In the genomic region with DNA sequence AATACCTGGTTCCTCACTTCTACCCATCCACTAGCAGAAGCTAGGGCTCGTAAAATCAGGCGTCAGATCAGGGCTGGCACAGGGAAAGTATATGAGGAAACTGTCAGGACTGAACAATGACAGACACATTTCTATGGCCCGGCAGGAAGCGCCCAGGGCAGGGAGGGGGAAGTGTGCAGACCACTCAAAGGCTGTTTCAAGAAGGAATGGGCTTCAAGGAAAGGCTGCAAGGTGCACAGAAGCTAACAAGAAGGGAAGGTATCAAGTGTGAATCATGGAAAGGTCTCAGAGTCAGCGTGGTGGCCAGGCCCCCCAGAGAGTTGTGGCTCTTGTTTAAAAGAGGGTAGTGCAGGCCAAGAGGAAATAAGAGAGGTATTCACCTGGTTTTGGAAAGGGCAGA, we compare ENCODE assay signal across 8 mouse cellular contexts. TPM values are rescaled to one million over a fixed set of nuclear protein-coding genes. Genes with fewer than 3 reads are reported as not detected.
A peak's percentile ranks its signal among the peaks of the same experiment; 100 is the strongest.
DNase-seq lines count a peak whose midpoint lies in the region; ATAC-seq and TF ChIP-seq lines count a peak whose summit lies in the region.

No protein-coding gene starts in this region.

- H3K27me3 ChIP-seq in liver, adult 2 months (ENCODE audit: control insufficient read depth, insufficient read depth, low read length) = no peaks in the 10 kb centered on the region
- no peaks in the 10 kb centered on the region for H3K27me3 ChIP-seq in forebrain, embryonic 13.5 days
- H3K27me3 ChIP-seq in liver, embryonic 12.5 days (replicated peaks) = 0 out of 2 replicates have a peak, but pooled peaks cover 3% of the 10 kb centered on the region
- no peaks in the 10 kb centered on the region for H3K27me3 ChIP-seq in neural tube, embryonic 13.5 days

- no peak for DNase-seq in liver, adult 2 months (ENCODE audit: extremely low read depth, low read depth, low spot score)
- no peak for DNase-seq in liver
- no peak for DNase-seq in ovary, postnatal 10 days (ENCODE audit: low spot score)
- DNase-seq in spleen, postnatal 4 days (ENCODE audit: low spot score in 2 of 2) = no peak
- DNase-seq in cerebellum, adult 8-10 months = no peak

- no peak for ATAC-seq in forebrain, embryonic 13.5 days
- no peak for ATAC-seq in liver, embryonic 12.5 days
- no peak for ATAC-seq in neural tube, embryonic 13.5 days (ENCODE audit: low read depth)

- TF ChIP-seq POLR2A in liver, adult 2 months (IDR thresholded peaks at IDR 0.05; ENCODE audit: extremely low read depth, insufficient read depth, low read length) = no peak

- no peaks in the 10 kb centered on the region for H3K36me3 ChIP-seq in liver, adult 2 months (ENCODE audit: control insufficient read depth, insufficient read depth, low read length)
- no peaks in the 10 kb centered on the region for H3K36me3 ChIP-seq in forebrain, embryonic 13.5 days (ENCODE audit: poor library complexity, severe bottlenecking)
- 0 out of 2 replicates have a peak, but pooled peaks cover 4% of the 10 kb centered on the region for H3K36me3 ChIP-seq in liver, embryonic 12.5 days
- H3K36me3 ChIP-seq in neural tube, embryonic 13.5 days = no peaks in the 10 kb centered on the region

- TF ChIP-seq CTCF in liver, adult 2 months (IDR thresholded peaks at IDR 0.05; ENCODE audit: low read depth, low read length) = no peak

- H3K27ac ChIP-seq in liver, adult 2 months (replicated peaks; ENCODE audit: insufficient read depth, low read depth, low read length) = peak overlapping the region; percentile 28
- H3K27ac ChIP-seq in forebrain, embryonic 13.5 days = no peak overlapping the region
- H3K27ac ChIP-seq in liver, embryonic 12.5 days = peak overlapping the region; percentile 84
- peak overlapping the region; percentile 96 for H3K27ac ChIP-seq in neural tube, embryonic 13.5 days (replicated peaks)

- H3K79me2 ChIP-seq in liver, adult 2 months (ENCODE audit: control insufficient read depth, insufficient read depth, low read length) = peaks cover 23% of the 10 kb centered on the region

- H3K4me2 ChIP-seq in forebrain, embryonic 13.5 days = peak overlapping the region; percentile 79
- peak overlapping the region; percentile 100 for H3K4me2 ChIP-seq in liver, embryonic 12.5 days
- H3K4me2 ChIP-seq in neural tube, embryonic 13.5 days = peak overlapping the region; percentile 88

- peak overlapping the region; percentile 78 for H3K9ac ChIP-seq in liver, adult 2 months (ENCODE audit: low read depth, low read length)
- peak overlapping the region; percentile 100 for H3K9ac ChIP-seq in forebrain, embryonic 13.5 days
- peak overlapping the region; percentile 98 for H3K9ac ChIP-seq in liver, embryonic 12.5 days
- H3K9ac ChIP-seq in neural tube, embryonic 13.5 days = peak overlapping the region; percentile 100

- H3K4me3 ChIP-seq in liver, adult 2 months (ENCODE audit: insufficient read depth, low read depth, low read length) = no peak overlapping the region; the same call in 1 of the 2 replicates
- H3K4me3 ChIP-seq in forebrain, embryonic 13.5 days = peak overlapping the region; percentile 100
- H3K4me3 ChIP-seq in liver, embryonic 12.5 days = peak overlapping the region; percentile 99
- H3K4me3 ChIP-seq in neural tube, embryonic 13.5 days = peak overlapping the region; percentile 100

- no peaks in the 10 kb centered on the region for H3K9me3 ChIP-seq in forebrain, embryonic 13.5 days (replicated peaks)
- no peaks in the 10 kb centered on the region for H3K9me3 ChIP-seq in liver, embryonic 12.5 days (replicated peaks)
- no peaks in the 10 kb centered on the region for H3K9me3 ChIP-seq in neural tube, embryonic 13.5 days

- peaks cover 11% of the 10 kb centered on the region for H3K4me1 ChIP-seq in liver, adult 2 months (ENCODE audit: control insufficient read depth, insufficient read depth, low read length)
- H3K4me1 ChIP-seq in forebrain, embryonic 13.5 days = peaks cover 50% of the 10 kb centered on the region
- H3K4me1 ChIP-seq in liver, embryonic 12.5 days = peaks cover 77% of the 10 kb centered on the region
- peaks cover 64% of the 10 kb centered on the region for H3K4me1 ChIP-seq in neural tube, embryonic 13.5 days (replicated peaks)

- WGBS in liver, adult 2 months = 37% methylated on average over 5 of the region's 5 CpGs
- 19% methylated on average over 5 of the region's 5 CpGs for whole genome bisulfite sequencing in forebrain, embryonic 13.5 days
- WGBS in liver, embryonic 12.5 days (ENCODE audit: insufficient replicate concordance) = 29% methylated on average over 5 of the region's 5 CpGs
- WGBS in neural tube, embryonic 13.5 days = 18% methylated on average over 5 of the region's 5 CpGs

RNA-seq across cellular contexts. Expression of a gene that starts 0.7 kb away (rescaled TPM):
- 26.5 and 40.1 TPM in 2 replicates for total RNA-seq in liver, adult 2 months (2014; rRNA removed)
- polyA plus RNA-seq in liver, adult 2 months (2012; rRNA removed) = 140 and 143 TPM in 2 replicates
- polyA plus RNA-seq in forebrain, embryonic 13.5 days (2015; fragmentation: Nextera tagmentation; extraction: Ambion mirVana) = 937 and 949 TPM in 2 replicates
- polyA plus RNA-seq in liver, embryonic 12.5 days (2016; fragmentation: Nextera tagmentation; extraction: Ambion mirVana) = 174 and 177 TPM in 2 replicates
- polyA plus RNA-seq in neural tube, embryonic 13.5 days (2015; fragmentation: Nextera tagmentation; extraction: Ambion mirVana) = 1,009 and 1,019 TPM in 2 replicates

RNA-seq across cellular contexts. Expression of a gene that starts 21.5 kb away (rescaled TPM):
- total RNA-seq in liver, adult 2 months (2014; rRNA removed) = not detected in 2 replicates
- not detected in 2 replicates for polyA plus RNA-seq in liver, adult 2 months (2012; rRNA removed)
- polyA plus RNA-seq in forebrain, embryonic 13.5 days (2015; fragmentation: Nextera tagmentation; extraction: Ambion mirVana) = 0.18 TPM in 1 of 2 replicates, not detected in the other
- not detected in 2 replicates for polyA plus RNA-seq in liver, embryonic 12.5 days (2016; fragmentation: Nextera tagmentation; extraction: Ambion mirVana)
- polyA plus RNA-seq in neural tube, embryonic 13.5 days (2015; fragmentation: Nextera tagmentation; extraction: Ambion mirVana) = not detected in 2 replicates
